Mouse (Mus musculus): ENCODE measurements at regions not wholly inside any gene's neighbourhood (a gene's known extent, or its start where the extent isn't known, plus 50 kb on each side); places are given as distances from the start of the nearest gene placed in this dataset.

- no peak overlapping the region for H3K4me3 ChIP-seq (ENCODE audit: low read depth, low read length)
- no peak overlapping the region for H3K4me2 ChIP-seq
- ATAC-seq (ENCODE audit: insufficient read depth), result no peak
- H3K9ac ChIP-seq, result no peak overlapping the region
- TF ChIP-seq CTCF (IDR thresholded peaks at IDR 0.05; ENCODE audit: low read depth), result no peak
- H3K4me1 ChIP-seq (ENCODE audit: insufficient read depth), result no peaks in the 10 kb centered on the region
- DNase-seq, result no peak
- H3K9me3 ChIP-seq (ENCODE audit: low read depth, low read length), result no peaks in the 10 kb centered on the region
- WGBS, result 69% methylated on average over 2 of the region's 2 CpGs
- H3K36me3 ChIP-seq (ENCODE audit: insufficient read depth), result no peaks in the 10 kb centered on the region
- H3K27ac ChIP-seq (ENCODE audit: low read depth), result no peak overlapping the region
- no peaks in the 10 kb centered on the region for H3K27me3 ChIP-seq (ENCODE audit: insufficient read depth, low read length)
These were observed 177.6 kb upstream of the Pde3a start for GRCm38 (mm10) chr6:141071507-141071906.

- no peaks in the 10 kb centered on the region for H3K27me3 ChIP-seq (ENCODE audit: insufficient read depth, low read length)
- no peaks in the 10 kb centered on the region for H3K4me1 ChIP-seq (ENCODE audit: insufficient read depth)
- H3K27ac ChIP-seq (ENCODE audit: low read depth), result peak overlapping the region; percentile 58; the same call in 1 of the 2 replicates
- WGBS, result 23% methylated on average over 9 of the region's 9 CpGs
- H3K9ac ChIP-seq, result no peak overlapping the region
- peak; percentile 80 for ATAC-seq (ENCODE audit: insufficient read depth)
- H3K36me3 ChIP-seq (ENCODE audit: insufficient read depth), result no peaks in the 10 kb centered on the region
- peak overlapping the region; percentile 31 for H3K4me2 ChIP-seq
- peak; percentile 80 for DNase-seq
- H3K9me3 ChIP-seq (ENCODE audit: low read depth, low read length), result no peaks in the 10 kb centered on the region
- no peak for TF ChIP-seq CTCF (IDR thresholded peaks at IDR 0.05; ENCODE audit: low read depth)
- H3K4me3 ChIP-seq (ENCODE audit: low read depth, low read length), result no peak overlapping the region
These were observed 157.8 kb upstream of the Pde3a start for GRCm38 (mm10) chr6:141091076-141091780.

- H3K36me3 ChIP-seq (ENCODE audit: insufficient read depth), result no peaks in the 10 kb centered on the region
- no peak for TF ChIP-seq CTCF (IDR thresholded peaks at IDR 0.05; ENCODE audit: low read depth)
- DNase-seq (no peak), ATAC-seq (ENCODE audit: insufficient read depth) (peak; percentile 78)
- peak overlapping the region; percentile 31 for H3K4me2 ChIP-seq
- H3K27me3 ChIP-seq (ENCODE audit: insufficient read depth, low read length), result no peaks in the 10 kb centered on the region
- no peaks in the 10 kb centered on the region for H3K9me3 ChIP-seq (ENCODE audit: low read depth, low read length)
- no peak overlapping the region for H3K9ac ChIP-seq
- peak overlapping the region; percentile 58; the same call in 1 of the 2 replicates for H3K27ac ChIP-seq (ENCODE audit: low read depth)
- 45% methylated on average over 6 of the region's 6 CpGs for WGBS
- no peaks in the 10 kb centered on the region for H3K4me1 ChIP-seq (ENCODE audit: insufficient read depth)
- H3K4me3 ChIP-seq (ENCODE audit: low read depth, low read length), result no peak overlapping the region
These were observed 157.3 kb upstream of the Pde3a start for GRCm38 (mm10) chr6:141091781-141092140.

GRCm38 (mm10) chr6:141097338-141098122, 151.5 kb upstream of the Pde3a start:
- Histone ChIP-seq H3K4me1 (ENCODE audit: insufficient read depth) (no peaks in the 10 kb centered on the region), H3K27ac (ENCODE audit: low read depth) (no peak overlapping the region), H3K9me3 (ENCODE audit: low read depth, low read length) (no peaks in the 10 kb centered on the region), H3K27me3 (ENCODE audit: insufficient read depth, low read length) (no peaks in the 10 kb centered on the region), H3K9ac (no peak overlapping the region), H3K4me2 (no peak overlapping the region), H3K4me3 (ENCODE audit: low read depth, low read length) (no peak overlapping the region), H3K36me3 (ENCODE audit: insufficient read depth) (no peaks in the 10 kb centered on the region)
- no peak for TF ChIP-seq CTCF (IDR thresholded peaks at IDR 0.05; ENCODE audit: low read depth)
- WGBS, result 38% methylated on average over 13 of the region's 13 CpGs
- peak; percentile 14 for DNase-seq
- ATAC-seq (ENCODE audit: insufficient read depth), result no peak; the same call in 1 of the 2 replicates

- H3K4me3 ChIP-seq (ENCODE audit: low read depth, low read length), result no peak overlapping the region
- DNase-seq (no peak), ATAC-seq (ENCODE audit: insufficient read depth) (no peak)
- 56% methylated on average over 5 of the region's 5 CpGs for WGBS
- H3K4me2 ChIP-seq, result no peak overlapping the region
- H3K9me3 ChIP-seq (ENCODE audit: low read depth, low read length), result no peaks in the 10 kb centered on the region
- H3K9ac ChIP-seq, result no peak overlapping the region
- no peaks in the 10 kb centered on the region for H3K4me1 ChIP-seq (ENCODE audit: insufficient read depth)
- no peaks in the 10 kb centered on the region for H3K36me3 ChIP-seq (ENCODE audit: insufficient read depth)
- TF ChIP-seq CTCF (IDR thresholded peaks at IDR 0.05; ENCODE audit: low read depth), result no peak
- no peaks in the 10 kb centered on the region for H3K27me3 ChIP-seq (ENCODE audit: insufficient read depth, low read length)
- no peak overlapping the region for H3K27ac ChIP-seq (ENCODE audit: low read depth)
These were observed 130.8 kb upstream of the Pde3a start for GRCm38 (mm10) chr6:141118287-141118686.

GRCm38 (mm10) chr6:141126614-141127396, 122.3 kb upstream of the Pde3a start:
- Histone ChIP-seq H3K4me2 (no peak overlapping the region), H3K27me3 (ENCODE audit: insufficient read depth, low read length) (no peaks in the 10 kb centered on the region), H3K4me1 (ENCODE audit: insufficient read depth) (no peaks in the 10 kb centered on the region), H3K27ac (ENCODE audit: low read depth) (no peak overlapping the region), H3K4me3 (ENCODE audit: low read depth, low read length) (no peak overlapping the region), H3K36me3 (ENCODE audit: insufficient read depth) (no peaks in the 10 kb centered on the region), H3K9me3 (ENCODE audit: low read depth, low read length) (no peaks in the 10 kb centered on the region), H3K9ac (no peak overlapping the region)
- TF ChIP-seq CTCF (IDR thresholded peaks at IDR 0.05; ENCODE audit: low read depth), result no peak
- no peak for DNase-seq
- ATAC-seq (ENCODE audit: insufficient read depth), result no peak
- 52% methylated on average over 10 of the region's 10 CpGs for WGBS

GRCm38 (mm10) chr6:141129596-141129995, 119.5 kb upstream of the Pde3a start:
- WGBS, result 74% methylated on average over 1 of the region's 1 CpGs
- TF ChIP-seq CTCF (IDR thresholded peaks at IDR 0.05; ENCODE audit: low read depth), result no peak

More at GRCm38 (mm10) chr6:141129596-141129995, 119.5 kb upstream of the Pde3a start:
- ATAC-seq (ENCODE audit: insufficient read depth), result no peak
- DNase-seq, result no peak
- no peaks in the 10 kb centered on the region for H3K36me3 ChIP-seq (ENCODE audit: insufficient read depth)
- no peak overlapping the region for H3K4me3 ChIP-seq (ENCODE audit: low read depth, low read length)
- H3K27me3 ChIP-seq (ENCODE audit: insufficient read depth, low read length), result no peaks in the 10 kb centered on the region
- H3K27ac ChIP-seq (ENCODE audit: low read depth), result no peak overlapping the region
- no peak overlapping the region for H3K4me2 ChIP-seq
- no peak overlapping the region for H3K9ac ChIP-seq
- no peaks in the 10 kb centered on the region for H3K9me3 ChIP-seq (ENCODE audit: low read depth, low read length)
- H3K4me1 ChIP-seq (ENCODE audit: insufficient read depth), result 0 out of 2 replicates have a peak, but pooled peaks cover 6% of the 10 kb centered on the region

All from lung, embryonic 14.5 days (tissue).